Mouse (Mus musculus) CD4-positive, CD25-positive, alpha-beta regulatory T cell, adult 4 months (primary cell): Measurements from ENCODE around the gene Pxylp1. TPM values are rescaled to one million over a fixed set of nuclear protein-coding genes. Genes with fewer than 3 reads are reported as not detected.

Source experiments
- ATAC-seq: one replicate; pipeline ENCODE4 v1.8.0; 2017
- polyA plus RNA-seq, 2 experiments: library from polyadenylated mRNA; unstranded; fragments of 100-300 nt; shearing (Covaris generic); gene quantifications; one replicate each; pipeline ENCODE4 v1.2.1; 2017

Pxylp1 gene
- polyA plus RNA-seq, 2 experiments from 2014 or later, result 9.4 to 12.0 TPM

DNA sequence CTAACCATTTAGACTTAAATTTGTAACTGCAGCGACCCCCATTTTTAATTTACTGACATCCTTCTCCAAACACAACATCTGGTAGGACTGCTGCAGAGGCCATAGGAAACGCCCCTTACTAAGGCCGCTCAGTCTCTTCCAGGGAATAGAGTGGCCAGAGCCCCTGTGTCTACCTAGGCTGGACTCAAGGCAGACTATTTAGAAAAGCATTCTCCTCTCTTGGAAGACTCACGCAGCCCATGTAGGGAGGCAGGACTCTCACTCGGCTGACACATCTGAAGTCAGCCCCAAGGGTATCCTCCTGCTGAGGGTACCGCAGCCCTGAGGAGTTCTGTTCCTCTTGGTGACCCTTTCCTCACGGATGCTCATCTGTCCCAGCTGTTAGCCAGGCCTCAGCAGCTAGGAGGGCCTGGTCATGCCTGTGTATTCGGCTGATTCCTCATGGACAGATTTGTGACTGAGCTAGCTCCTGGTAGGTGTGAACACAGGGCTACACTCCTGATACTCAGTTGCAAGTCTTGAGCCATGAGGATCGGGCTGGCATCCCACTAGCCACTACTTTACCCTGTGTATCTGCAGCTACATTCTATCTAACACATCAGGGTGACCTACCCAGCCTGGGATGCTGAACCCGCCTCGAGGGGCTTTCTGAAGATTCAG lies 73.5 kb downstream of the Pxylp1 start:
- ATAC-seq, result peak; percentile 27

DNA sequence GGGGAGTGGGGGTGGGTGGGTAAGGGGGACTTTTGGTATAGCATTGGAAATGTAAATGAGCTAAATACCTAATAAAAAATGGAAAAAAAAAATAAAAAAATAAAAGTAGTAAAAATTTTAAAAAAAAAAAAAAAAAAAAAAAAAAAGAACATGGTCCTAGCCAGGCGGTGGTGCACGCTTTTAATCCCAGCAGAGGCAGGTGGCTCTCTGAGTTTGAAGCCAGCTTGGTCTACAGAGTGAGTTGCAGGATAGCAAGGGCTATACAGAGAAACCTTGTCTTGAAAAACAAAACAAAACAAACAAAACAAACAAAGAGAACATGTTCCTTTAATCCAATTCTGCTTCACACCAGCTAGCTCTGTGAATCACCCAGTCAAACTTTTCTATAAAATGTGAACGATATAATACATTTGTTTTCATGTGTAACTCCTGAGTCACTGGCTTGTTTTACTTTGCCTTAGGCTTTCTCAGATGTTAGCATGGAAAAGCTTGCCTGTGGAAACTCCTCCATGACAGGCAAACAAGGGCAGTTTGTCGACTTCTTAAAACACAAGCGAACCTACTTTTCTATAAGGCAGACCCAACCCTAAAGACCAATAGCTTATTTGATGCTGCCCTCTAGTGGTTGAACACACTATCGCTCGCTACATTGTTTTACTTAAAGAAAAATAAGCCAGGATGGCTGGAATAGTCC lies 74.2 kb downstream of the Pxylp1 start:
- peak; percentile 94 for ATAC-seq

DNA sequence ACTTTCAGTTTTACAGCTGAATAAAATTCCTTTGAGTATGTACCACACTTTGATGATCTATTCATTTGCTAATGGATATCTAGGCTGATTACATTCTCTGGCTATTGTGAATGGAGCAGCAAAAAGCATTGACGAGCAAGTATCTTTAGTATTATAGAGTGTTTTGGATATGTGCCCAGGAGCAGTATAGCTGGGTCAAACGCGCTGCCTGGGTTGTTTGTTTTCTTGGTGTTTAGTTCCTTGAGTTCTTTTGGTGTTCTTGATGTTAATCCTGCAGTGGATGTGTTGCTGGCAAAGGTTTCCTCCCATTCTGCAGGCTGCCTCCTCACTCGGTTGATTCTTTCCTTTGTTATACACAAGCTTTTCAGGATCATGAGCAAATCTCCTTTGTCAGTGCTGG lies 80.5 kb downstream of the Pxylp1 start:
- ATAC-seq, result no peak

DNA sequence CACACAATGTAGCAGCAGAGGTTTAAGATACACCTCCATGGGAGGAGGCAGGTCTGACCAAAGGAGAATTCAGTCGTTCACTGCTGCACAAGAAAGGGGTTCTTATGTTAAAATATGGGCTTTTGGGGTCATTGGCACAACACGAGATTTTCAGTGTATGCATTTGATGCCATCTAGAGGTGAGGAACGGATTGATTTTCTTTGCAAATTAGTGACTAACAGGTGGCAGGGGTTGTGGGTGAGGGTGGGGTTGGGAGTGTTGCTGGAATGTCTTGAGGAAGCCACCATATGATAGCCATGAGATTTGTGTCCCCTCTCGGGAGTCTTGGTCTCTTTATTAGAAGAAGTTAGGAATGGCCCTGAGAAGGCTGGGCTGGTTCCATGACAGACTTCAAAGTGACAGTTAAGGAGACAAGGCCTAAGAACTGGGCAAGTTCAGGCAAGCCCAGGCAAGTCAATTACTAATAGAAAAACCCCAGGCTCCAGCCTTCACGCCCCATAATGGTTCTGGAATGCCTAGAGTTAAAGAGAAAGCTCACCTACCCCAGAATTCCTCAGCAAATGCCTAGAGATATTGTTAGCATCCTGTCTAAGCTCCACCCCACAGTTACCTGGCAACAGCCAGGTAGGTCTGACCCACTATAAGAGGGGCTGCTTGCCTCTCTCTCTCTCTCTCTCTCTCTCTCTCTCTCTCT lies 92.2 kb downstream of the Pxylp1 start:
- peak; percentile 65 for ATAC-seq

DNA sequence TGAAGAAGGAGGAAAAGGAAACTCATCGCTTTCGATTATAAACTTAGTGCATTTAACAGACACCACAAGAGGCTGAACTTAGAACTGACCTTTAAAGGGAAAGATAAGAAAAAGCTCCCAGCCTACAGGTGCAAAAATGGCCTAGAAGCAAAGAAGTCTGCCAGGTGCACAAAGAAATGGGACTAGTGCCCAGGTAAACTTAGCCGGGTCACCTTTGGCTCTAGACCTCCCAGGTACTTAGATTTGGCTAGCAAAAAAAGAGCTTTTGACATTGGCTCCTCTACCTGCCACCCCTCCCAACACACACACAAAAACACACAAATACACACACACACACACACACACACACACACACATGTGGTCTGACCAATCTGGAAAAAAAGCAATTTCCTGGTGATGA lies 95.2 kb downstream of the Pxylp1 start:
- ATAC-seq, result no peak

DNA sequence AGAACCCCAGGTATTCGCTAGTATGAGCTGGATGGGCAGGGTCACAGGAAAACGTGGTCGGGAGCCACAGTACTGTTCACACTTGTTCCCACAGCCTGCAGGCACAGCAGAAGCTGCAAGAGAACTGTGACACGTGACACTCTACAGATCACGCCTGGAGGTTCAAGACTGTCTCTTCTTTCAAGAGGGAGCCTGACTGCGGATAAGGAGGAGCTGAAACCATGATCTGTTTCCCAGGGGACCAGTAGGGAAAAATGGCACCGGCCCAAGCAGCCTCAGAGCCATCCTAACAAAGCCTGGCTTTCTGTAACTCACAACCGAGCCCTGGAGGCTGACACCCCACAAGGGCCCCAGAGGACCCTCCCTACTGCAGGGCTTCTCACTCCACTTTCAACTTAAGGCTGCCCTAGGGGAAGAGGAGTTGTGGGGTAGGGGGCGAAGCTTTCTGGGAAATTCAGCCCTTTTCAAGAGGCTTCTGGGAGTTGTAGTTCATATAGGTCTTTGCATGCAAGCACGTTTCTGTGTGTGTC lies 97.0 kb downstream of the Pxylp1 start:
- ATAC-seq, result peak; percentile 65

DNA sequence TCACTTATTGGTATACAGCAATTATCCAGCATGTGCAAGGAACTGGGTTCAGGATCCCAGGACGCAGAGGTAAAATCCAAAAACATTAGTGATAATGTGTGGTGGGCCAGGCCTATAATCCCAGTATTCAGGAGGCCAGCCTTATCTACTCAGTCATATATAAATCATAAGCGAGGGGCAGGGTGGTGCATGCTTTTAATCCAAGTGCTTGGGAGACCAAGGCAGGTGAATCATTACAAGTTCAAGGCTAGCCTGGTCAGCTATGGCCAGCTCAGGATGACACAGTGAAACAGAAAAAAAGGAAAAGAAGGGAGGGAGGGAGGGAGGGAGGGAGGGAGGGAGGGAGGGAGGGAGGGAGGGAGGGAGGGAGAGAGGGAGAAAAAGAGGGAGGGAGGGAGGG lies 97.9 kb downstream of the Pxylp1 start:
- ATAC-seq, result no peak

DNA sequence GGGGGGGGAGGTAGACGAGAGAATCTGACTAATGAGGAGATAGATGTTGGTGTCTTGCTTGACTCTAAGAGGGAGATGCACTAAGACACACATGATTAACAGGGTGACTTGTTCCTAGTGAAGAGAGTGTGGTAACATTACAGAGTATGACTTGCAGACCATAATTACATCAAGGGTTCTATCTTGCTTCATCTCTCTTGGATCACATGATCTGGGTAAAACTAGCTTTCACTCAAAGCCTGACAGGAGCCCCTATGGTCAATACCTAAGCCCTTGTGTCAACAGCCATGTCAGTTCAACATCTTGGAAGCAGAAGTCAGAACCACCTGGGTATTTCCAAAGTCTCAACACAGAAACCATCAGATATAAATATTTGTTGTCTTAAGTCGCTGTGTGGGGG lies 99.9 kb downstream of the Pxylp1 start:
- no peak for ATAC-seq

DNA sequence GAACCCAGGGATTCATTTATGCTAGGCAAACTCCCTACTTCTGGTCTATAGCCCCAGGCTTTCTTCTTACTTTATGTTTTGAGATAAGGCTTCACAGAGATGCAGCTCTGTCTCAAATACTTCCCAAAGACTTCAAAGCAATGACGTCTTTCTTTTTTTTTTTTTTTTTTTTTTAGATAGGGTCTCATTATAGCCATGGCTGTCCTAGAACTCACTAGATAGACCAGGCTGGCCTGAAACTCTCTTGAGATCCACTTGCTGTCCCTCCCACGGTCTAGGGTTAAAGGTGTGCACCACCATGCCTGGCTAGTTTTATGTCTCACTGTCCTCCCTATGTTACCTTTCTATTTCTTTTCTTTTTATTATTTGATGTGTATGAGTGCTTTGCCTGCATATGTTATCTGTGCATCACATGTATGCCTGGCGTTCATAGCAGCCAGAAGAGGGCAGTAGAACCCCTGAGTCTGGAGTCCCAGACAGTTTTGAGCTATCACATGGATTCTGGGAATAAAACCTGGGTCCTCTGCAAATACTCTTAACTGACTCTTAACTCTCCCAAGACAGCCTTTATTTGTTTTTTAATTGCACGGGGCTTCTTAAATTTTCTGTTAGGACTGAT lies 102.0 kb downstream of the Pxylp1 start:
- no peak for ATAC-seq

DNA sequence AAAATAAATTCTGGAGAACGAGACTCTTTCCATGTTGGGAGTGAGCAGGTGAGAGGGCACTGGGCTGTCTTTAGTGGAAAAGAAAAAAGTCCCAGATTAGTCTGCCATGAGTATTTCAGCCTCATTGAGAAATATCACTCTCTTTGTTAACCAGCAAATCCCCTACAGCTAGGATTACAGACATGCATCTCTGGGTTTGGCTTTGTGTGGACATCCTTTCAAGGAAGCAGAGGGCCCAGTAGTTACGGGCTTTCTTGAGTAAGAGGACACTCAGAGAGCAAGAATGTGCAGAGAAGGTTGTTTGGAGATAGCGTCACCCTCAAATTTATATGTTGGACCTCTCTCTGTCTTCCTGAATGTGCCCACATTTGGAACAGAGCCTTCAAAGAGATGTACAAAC lies 102.6 kb downstream of the Pxylp1 start:
- ATAC-seq, result no peak

DNA sequence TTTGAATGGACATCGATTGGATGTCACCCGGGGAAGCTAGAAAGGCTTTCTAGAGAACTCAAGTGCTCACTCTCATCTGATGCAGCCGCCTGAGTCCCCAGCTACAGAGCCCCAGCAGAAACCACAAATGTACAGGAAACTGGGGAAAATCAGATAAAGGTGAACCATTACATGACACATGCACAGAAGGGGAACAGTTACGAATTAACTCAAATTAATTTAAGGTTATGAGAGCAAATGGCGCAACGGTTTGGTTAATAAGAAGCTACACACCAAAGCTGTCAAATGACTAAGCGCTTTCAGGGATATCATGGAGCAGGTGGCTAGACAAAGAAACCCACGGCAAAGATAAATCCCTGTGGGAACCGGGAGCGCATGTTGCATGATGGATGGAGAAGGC lies 104.7 kb downstream of the Pxylp1 start:
- peak; percentile 61 for ATAC-seq

DNA sequence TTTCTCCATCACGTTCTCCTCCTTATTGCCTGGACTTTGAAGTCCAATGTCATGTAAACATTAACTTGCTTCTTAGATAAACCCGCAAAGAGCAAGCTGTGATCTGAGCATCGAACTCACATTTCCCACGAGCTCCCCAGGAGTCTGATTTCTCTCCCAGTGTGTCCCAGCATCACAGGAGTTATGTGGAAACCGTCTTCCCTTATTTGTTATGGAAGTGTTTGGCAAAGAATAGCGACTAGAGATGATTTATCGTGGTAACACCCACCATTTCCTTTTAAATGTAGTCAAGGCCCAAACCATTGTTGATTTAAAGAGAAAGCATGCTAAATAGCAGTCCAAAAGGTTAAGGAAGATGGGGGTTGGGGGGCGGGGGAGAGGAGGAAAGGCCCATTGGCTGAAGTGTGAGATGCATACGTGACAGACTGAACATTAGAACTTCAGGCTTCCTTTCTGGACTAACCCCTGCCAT lies 106.6 kb downstream of the Pxylp1 start:
- ATAC-seq, result peak; percentile 6

DNA sequence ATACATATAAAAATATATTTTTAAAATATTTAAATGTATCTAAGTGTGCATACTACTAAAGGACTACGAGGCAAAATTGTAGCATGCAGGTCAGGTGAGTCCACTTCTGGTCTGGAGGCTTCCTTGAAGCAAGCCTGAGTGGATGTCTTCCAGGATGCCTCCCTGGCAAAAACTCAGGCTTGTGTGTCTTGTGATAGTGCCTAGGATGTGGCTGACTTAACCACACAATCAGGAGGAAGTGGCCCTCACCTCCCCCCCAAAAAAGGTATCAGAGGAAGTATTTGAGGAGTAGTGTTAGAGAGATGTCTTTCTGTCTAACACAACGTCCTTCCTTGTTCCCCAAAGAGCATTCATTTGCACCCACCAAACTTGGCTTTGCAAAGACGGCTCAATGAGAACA lies 107.3 kb downstream of the Pxylp1 start:
- ATAC-seq, result peak; percentile 81

DNA sequence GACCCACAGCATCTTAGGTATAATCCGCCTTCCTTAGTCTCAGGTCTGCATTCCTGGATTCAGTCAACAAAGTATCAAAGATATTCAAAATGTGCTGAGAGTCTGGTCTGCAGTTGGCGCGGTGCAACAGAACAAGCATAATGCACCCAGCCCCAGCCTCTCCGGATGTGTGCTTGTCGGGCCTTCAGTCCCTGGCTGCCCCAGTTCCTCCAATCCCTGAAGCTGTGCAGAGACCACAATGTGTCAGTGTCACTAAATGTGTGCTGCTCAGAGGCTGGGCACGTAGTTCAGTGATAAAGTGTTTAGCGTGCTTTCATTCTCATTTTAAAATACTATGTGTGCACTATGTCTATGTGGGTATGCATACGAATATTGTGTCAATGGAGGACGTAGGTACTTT lies 108.8 kb downstream of the Pxylp1 start:
- ATAC-seq, result peak; percentile 58

DNA sequence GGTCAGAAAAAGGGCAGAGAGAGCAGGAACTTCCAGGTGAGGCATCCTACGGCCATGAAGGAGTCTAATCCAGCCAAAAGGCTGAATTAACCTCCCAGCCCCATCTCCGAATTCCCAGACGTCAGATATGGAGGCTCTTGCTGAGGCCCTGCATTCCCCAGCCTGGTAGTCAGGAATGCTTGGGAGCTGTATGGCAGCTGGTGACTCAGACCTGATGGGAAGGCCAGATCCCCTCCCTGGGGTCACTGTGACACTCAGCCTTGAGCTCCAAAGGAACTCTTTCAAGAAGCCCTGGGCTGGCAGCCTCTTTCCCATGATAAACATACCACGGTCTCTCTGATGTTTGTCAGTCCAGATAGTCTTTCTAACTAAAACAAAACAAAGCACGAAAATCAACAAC lies 109.2 kb downstream of the Pxylp1 start:
- no peak for ATAC-seq

DNA sequence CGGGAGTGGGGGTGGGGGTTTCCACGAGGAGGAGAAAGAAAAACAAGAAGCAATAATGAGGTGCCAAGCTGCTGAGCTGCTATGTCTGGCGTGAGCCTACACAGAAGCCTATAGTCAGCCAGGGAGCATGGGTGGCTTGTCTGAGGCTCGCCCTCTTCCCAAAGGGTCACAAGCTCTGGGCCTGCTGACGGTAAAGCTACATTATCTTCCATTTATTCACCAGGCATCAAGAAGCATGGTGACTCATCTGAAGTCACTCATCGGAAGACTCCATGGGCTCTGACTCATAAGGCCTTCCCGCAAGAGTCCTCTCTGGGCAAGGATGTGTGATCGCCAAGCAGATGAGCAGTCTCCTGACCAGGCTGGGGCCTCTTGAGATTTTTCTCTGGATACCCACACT lies 110.4 kb downstream of the Pxylp1 start:
- ATAC-seq, result no peak

Other genes starting within 250 kb of the Pxylp1 start
- gene Zbtb38, start 139.8 kb downstream of the Pxylp1 start, polyA plus RNA-seq, result 10 to 100 TPM; 80.3 to 85.0 TPM
- not detected for gene Spsb4, start 126.2 kb upstream of the Pxylp1 start, polyA plus RNA-seq
- gene Slc25a36, start 218.5 kb upstream of the Pxylp1 start, polyA plus RNA-seq, result 10 to 100 TPM; 67.5 to 77.7 TPM